Mouse (Mus musculus) right cerebral cortex, postnatal 4 days (tissue): ENCODE measurements around the gene Igfbpl1.

Source experiments
- DNase-seq: peaks from one replicate; pipeline ENCODE4 v3.0.0-alpha.2; 2022

The Igfbpl1 gene

DNA sequence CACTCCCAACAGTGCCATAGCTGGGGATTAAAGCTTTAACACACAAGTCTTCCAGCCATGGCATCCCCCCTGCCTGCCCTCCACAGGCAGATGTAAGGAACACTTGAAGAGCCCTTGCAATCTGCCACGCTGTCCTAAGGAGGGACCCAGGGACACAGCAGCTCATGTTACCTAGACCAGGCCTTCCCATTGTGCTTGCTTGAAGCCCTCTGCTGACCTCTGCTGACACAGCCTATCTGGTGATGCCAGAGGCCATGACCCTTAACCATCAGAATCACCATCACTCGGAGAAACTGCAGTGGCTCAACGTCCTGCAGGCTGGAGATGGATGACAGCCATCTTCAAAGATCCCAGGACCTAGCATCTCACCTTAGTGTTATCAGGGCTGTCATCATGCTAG, 4.7 kb downstream of the Igfbpl1 start:
- no peak for DNase-seq

DNA sequence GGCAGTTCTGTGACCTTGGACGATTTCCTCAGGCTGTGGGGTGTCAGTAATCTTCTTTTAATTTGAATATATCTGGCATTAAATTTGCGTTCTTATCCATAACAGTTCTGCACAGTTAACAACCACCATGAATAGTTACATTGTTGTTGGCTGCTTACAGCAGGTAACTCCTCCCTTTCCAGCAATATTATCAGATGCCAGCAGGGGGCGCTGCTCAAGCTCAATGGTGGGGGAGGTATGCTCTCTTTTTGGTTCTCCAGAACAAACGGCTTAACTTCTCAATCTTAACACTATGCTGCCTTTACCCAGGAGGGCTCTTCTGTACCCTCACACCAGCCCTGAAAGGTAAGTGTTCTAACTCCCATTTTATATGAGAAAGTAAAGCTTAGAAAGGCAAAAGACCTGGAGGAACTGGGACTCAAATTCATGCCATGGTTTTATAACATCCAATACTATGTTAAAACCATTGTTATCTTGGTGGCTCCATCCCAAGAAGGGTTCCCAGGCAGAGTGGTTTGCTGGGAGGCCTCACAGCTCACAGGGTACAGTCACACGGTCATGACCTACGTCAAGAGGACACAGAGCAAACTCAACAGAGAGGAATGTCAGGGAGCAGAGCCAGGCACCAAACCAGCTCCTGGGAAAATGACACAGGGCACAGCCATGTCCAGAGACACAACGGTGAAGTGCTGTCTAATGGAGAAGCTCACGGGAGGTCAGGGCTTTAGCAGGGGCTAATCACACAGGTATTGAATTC, 6.5 kb downstream of the Igfbpl1 start:
- DNase-seq: peak; percentile 92

DNA sequence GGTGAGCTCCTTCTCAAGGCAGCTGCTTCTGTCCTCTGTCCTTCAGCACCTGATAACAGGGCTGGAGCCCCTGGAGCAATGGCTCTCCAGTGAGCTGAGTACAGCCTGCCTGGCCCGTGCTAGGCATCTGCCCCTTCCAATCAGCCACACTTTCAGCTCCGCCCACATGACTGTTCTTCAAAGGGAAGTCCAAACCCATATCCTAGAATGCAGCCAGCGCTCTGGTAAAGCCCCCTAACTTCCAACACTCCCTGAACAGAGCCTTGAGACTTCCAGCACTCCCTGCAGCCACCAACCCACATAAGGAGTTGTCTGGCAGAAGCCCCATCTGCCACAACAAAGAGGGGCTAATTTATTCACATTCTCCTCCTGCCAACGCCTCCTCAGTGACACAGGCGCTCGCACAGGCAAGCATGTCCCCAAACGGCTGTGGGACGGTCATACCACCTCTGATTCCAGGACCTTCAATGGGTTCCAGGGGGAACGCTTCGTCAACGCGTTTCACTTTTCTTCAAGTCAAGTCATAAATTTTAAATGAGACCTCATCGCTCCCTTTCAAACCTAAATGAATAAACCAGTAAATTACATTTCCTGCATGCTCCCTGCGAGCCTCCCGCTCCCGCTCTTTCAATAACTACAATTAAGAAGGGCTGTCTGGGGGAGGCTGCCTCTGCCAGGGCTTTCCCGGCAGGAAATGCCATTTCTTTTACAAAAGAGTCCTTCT, 7.4 kb downstream of the Igfbpl1 start:
- DNase-seq: peak; percentile 48

DNA sequence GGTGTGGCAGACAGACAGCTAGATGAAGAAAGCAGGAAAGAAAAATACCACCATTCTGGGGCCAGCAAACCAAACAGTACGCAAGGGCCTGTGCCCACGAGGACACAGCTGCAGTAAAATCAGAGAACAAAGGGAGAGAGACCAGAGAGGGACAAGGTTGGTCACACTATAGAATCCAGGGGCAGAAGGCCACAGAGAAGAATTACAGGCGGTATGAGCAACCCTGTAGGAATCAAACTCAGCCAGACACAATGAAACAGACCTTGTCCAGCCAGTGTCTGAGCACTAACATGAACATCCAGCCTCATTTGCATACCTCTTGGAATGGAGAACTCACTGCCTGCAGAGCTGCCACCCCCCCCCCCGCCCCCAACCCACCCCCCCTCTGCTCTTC, 7.9 kb downstream of the Igfbpl1 start:
- no peak for DNase-seq

DNA sequence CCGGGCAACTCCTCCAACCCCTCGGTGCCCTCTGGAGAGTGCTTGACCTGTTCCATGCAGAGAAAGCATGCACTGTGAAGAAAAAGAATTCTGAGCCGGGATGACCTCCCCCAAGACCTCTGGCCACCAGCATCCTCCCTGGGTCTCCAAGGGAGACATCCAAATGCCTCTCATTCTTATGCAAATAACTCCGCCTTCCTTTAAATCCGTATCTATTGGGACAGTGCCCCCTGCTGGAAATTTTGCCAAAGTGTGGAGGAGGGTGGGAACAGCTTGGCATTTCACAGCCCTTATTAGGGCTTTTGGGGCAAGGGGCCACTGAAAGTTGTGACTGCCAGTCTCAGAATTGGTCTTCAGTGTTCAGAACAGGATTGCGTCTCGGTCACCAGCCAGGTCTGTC, 11.2 kb downstream of the Igfbpl1 start:
- DNase-seq: peak; percentile 77

DNA sequence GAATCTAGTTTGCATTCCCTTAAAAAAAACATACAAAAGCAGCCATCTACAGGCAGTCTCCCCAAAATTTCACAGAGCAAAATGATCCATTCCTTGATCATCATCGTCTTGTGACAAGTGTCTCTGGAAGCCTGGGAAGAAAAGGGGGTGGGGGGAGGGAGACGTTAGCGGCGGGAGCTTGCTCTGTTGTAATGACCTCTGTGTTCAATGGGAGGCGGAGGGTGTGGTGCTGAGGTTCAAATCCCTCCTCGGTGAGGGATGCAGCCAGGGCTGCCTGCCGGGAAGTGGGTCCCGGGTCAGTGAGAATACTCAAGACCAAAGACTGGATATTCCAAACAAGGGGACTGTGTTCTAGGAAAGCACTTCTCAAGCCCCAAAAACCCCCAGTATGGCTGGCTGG, 15.5 kb downstream of the Igfbpl1 start:
- DNase-seq: no peak

DNA sequence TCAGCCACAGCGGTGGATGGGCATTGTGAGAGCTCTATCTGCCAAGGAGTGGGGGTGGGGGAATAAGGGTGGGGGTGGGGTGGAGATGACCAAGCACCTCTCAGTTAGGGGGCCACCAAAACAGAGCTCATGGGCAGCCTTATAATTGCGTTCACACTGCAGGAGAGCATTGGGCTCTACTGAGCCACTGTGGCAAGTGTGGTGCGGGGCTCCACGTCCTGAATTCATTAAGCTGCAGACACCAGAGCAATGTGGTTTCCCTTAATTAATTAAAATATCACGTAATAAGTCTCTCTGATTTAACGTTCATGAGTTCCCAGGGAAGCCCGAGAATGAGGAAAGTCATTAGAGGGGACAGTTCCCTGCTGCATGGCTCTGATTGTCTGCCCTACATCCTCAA, 18.7 kb downstream of the Igfbpl1 start:
- no peak for DNase-seq

DNA sequence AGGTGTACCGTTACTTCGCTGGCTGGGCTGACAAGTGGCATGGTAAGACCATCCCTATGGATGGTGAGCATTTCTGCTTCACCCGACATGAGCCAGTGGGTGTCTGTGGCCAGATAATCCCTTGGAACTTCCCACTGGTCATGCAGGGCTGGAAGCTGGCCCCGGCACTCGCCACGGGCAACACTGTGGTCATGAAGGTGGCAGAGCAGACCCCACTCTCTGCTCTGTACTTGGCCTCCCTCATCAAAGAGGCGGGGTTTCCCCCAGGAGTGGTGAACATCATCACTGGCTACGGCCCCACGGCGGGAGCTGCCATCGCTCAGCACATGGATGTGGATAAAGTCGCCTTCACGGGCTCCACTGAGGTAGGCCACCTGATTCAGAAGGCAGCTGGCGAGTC, 23.8 kb downstream of the Igfbpl1 start:
- no peak for DNase-seq

DNA sequence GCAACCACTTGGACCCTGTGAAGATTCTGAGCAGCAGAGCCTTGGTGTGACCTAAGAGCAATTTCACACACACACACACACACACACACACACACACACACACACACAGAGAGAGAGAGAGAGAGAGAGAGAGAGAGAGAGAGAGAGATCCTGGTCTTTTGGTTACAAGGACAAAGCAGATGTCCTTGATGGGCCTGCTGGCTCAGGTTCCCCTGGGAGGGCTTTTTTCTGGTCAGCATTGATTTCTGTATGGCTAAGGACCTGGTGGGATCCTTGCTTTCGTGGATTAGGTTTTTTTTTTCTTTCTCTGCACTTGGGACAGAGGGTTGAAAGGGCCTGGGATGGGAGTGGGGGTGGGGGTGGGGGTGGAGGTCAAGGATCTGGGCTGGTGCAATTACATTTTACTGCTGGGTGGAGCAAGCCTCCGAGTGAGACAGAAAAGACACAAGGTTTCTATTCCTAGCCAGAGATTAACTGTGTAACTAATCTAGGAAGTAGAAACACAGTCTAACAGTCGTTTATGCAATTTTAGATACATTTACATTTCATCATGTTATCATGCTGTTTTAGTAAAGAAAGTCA, 26.7 kb downstream of the Igfbpl1 start:
- DNase-seq: no peak

DNA sequence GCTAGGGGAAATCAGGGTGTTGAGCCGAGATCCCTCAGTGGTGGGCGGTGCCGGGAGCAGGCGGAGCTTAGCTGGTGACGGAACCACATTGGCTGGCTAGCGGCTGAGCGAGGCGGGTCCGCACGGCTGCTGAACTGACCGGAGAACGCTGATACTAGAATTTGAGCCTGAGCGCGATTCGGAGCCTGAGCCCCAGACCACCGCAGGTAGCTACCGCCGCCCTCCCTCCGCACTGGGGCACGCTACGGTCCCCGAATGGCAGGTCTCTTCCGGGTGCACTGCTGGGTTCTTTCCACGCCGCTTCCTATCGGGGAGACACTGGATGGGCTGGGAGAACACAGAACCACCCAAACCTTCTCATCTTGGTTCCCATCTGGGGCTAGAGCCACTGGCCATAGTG, 27.8 kb downstream of the Igfbpl1 start, which contains the start of gene Aldh1b1:
Gene Aldh1b1 (plus strand): TSS at position 59 of the 400 bp plus-strand sequence.
- peak; percentile 69 for DNase-seq

DNA sequence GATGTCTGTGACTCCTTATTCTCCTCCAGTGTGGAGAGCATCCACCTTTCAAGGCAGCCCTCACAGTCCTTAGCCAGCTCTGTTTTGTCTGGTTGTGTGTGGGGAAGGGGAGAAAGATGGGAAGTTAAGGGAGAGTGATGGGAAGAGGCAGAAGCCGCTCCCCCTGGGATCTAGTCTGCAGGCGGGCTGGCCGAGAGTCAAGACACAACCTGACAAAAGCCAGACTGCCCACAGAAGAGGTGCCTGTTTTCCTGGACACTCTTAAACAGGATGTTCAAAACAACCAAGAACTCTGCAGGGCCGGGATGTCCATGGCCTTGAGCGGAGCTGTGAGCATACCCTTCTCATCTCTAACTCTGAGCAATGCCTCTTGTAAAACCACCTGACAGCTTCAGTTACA, 30.0 kb downstream of the Igfbpl1 start:
- DNase-seq: no peak

DNA sequence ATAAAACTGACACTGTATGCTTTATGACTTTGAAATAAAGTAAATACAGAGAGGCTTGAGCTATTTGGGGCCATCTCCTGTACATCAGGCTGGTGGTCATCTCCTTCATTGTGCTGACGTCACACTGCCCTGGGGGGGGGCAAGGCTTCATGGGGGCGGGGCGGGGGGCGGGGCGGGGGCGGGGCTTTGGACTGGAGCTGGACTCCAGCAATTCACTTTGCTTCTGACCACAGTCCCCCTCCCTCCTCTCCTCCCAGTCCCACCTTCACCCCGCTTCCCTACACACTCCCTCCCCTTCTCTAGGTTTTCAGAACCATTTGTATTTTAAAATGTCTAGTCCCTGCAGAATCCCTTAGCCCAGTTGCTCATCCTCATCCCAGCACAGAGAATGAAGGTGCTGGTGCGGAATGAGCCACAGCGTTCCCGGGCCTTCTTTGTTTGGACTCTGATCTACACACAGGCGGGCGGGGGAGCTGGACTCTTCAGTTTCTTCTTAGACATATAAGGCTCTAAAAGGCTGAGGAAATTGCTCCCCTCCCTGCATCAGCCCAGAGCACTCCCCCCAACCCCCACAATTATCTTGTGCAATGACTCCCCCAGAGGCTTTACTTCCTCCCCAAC, 31.4 kb downstream of the Igfbpl1 start:
- DNase-seq: no peak

DNA sequence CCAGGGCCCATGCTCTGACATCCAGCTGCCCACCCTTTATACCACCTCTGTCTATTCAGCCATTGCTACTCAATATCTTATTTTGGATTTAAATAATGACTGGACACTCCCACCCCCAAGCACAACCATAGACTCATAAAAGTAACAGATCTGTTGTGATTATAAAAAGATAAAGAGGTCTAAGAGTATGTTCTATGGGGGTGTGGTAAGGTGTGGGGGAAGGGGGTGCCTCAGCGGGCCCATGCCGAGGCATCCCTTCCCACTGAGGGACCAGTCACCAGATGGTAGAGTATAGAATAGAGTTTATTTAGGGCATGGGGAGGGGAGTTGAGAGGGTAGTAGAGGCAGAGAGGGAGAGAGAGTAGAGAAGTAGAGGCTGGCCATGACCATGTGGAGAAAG, 36.7 kb downstream of the Igfbpl1 start:
- DNase-seq: no peak

DNA sequence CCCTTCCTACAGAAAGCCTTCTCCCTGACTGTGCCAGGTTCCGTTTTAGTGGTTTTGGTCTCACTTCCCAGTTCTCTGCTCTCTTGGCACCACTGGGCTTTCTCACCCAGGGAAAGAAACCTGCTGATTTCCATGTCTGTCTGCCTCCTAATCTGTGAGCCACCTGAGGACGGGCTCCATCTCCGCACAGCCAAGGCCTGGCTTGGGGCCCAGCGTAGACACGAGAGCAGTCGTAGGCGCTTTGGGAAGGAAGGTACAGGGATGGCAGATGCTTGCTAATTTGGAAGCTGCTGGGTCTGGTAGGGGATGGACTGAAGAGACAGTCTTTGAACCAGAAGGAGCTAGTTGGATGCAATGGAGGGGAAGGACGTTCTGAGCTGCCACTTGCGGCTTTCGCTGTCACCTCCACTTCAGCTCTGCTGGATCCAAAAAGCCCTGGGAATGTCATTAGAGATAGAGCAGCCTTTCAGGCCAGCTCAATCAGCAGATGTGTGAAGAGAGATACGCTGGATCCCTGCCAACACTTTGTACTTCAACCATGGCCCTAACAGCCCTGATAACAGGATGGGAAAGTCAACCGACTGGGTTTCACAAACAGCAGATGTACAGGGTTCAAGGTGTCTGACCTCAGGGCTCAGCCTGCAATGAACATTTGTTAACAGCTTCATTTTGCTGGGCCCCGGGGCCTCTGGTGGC, 37.3 kb downstream of the Igfbpl1 start:
- DNase-seq: peak; percentile 52

DNA sequence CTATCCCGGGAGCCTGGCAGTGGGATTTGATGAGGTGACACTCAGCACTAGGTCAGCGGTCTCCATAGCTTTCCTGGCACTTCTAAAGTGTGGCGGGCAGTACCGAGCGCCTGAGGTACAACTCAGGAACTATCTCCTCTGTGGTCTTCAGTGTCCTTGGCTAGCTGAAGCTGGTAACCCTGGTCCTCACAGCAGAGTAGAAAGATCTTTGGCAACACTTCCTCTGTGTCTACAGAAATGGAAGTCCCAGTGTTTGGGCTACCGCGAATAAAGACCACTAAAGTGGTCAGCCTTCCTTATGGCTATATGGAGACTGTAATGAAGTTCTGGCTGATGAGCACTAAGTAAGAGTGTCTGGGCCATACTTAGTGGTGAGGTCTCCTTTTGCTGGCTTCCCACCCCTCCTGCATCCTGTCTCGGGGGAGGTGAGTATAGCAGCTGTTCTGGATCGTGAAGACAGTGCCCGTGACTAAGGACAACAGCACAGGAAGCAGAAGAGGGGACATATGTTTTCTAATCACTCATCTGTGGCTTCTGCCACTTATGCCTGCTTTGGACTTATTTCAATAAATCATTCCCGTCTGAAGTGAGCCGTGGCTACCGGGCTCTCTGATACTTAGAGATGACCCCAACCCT, 38.2 kb downstream of the Igfbpl1 start:
- DNase-seq: no peak

DNA sequence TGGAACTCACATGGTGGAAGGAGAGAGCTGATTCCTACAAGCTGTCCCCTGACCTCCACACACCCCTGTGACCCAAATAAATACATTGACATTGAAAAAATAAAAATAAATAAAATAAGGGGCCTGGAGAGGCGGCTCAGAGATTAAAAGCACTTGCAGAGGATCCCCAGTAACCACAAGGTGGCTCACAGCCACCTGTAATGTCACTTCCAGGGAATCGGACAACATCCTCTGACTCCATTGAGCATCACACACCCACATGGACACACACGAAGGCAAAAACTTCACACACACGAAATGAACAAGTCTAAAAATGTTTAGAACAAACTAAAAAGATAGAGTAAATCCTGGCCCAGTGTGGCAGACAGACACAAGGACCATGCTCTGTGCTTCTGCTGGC, 40.0 kb downstream of the Igfbpl1 start:
- no peak for DNase-seq

DNA sequence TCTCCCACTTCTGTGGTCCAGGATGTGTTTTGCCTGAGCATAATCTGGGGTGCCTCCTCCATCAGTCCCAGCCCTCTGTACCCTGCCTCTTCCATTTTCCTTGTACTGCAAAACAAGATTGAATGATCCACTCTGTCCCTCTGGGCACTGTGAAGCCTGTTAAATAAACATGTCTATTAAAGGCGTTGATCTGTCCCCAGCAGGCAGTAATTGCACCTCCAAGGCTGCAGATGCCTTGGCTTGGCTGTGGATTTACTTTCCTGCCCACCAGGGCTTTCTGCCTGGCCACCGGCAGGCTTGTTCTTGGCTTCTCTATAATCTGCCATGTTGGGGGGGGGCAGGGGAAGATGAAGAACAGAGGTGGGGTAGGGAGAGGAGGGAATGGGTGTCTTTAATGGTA, 40.8 kb downstream of the Igfbpl1 start:
- DNase-seq: no peak

DNA sequence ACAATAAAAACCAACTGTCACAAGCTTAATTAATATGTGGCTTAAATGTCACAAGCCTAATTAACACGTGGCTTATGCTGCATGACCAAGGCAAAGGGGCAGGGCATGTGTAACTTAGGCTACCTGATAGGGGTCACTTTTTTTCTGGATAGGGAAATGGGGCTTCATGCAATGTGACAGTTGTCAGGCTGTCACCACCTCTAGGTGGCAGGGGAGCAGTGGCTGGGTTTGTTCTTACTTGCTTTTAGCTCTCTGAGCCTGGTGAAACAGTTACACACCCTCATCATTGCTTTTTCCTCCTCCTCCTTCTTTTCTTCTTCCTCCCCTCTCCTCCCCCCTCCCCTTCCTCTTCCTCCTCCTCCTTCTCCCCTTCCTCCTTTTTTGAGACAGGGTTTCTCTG, 43.1 kb downstream of the Igfbpl1 start:
- no peak for DNase-seq

DNA sequence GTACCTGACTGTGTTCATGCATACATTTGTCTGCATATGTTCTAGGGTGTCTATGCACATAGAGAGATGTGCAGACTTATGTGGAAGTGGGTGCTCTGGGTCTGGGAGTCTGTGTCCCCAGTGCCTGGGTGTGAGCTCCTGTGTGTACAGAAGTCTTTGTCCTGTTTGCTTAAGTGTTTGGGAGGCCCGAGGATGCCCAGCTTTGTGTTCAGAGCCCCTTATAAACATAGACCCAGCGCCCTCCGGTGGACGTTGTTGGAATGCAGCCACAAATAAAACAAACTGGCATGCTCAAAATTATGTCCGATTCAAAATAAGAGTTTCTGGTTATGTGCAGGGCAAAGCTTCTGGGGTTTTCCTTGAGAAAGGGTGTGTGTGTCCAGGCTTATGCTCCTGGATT, 55.1 kb downstream of the Igfbpl1 start:
- peak; percentile 72 for DNase-seq

DNA sequence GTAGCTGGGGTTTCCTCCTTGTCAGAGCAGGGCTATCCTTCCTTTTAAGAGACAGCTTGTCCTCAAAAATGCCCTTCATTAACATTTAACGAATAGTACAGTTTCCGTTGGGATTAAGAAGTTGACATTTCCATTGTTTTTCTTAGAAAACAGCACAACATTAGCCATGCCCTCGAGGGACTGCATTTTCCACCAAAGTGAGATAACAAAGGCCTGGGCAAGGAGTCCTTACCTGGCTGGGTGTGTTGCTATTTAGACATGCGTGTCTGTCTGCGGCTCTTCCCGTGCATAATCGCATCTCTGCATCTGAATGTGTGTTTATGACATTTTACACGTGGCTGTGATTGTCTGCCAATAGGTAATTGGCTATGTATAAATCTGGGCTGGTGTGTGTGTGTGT, 55.5 kb downstream of the Igfbpl1 start:
- no peak for DNase-seq

DNA sequence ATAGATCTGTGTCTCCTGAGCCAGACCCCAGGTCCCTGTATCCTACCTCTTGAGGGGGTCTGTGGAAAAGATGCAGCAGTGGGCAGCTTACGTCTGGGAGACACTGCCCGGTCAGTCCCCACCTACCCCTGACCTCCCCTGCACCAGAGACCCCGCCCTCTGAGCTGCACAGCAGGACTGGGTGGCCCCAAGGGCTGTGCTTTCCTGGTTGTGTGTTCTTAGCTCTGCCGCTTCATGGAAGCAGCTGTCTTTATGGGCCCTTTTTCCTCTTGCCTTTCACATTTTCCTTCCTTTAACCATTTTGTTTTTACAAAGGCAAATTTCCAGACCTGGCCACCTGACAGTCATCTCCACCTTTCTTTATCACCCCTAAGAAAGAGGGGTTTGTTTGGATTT, 56.1 kb downstream of the Igfbpl1 start:
- DNase-seq: no peak

DNA sequence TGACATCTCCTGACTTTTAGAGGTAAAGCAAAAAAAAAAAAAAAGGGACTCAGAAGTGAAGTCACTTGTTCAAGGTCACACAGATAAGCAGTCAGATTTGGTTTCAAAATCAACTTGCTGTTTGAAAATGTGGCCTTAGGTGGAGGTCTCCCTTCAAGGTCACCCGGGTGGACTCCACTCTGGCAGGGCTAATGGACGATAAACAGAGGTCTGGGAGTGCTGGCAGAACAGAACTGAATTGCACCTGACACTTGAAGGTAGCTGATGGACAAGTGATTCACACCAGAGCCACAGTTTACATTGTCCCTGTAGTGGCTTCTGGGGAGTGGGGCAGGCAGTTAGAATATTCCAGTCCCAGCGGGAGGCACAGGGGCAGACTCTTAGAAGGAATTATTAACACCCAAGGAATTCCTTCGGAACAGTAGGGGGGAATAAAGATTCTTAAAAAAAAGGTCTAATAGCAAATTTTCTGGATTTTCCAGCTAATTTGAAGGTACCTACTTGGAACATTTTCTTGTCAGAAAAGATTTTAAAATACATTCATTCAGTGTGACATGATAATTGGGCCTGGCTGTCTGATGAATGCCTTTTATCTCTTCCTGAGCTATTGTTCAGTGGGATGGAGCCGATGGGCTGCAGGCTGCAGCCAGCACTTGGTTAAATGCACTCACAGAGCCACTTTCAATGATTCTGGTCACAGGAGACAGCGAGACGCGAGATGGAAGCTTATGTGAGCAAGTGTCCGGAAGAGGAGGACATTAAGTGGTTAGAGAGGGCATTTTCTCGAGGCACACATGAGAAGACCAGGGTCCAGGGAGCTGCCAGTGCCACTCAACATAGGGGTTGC, 56.7 kb downstream of the Igfbpl1 start:
- DNase-seq: no peak
